Mouse (Mus musculus): Measurements from ENCODE around the gene Trim46. TPM values are rescaled to one million over a fixed set of nuclear protein-coding genes. Genes with fewer than 3 reads are reported as not detected.

Gene Trim46
- under 1 TPM; 0.44 to 0.61 TPM for total RNA-seq (2023)

DNA sequence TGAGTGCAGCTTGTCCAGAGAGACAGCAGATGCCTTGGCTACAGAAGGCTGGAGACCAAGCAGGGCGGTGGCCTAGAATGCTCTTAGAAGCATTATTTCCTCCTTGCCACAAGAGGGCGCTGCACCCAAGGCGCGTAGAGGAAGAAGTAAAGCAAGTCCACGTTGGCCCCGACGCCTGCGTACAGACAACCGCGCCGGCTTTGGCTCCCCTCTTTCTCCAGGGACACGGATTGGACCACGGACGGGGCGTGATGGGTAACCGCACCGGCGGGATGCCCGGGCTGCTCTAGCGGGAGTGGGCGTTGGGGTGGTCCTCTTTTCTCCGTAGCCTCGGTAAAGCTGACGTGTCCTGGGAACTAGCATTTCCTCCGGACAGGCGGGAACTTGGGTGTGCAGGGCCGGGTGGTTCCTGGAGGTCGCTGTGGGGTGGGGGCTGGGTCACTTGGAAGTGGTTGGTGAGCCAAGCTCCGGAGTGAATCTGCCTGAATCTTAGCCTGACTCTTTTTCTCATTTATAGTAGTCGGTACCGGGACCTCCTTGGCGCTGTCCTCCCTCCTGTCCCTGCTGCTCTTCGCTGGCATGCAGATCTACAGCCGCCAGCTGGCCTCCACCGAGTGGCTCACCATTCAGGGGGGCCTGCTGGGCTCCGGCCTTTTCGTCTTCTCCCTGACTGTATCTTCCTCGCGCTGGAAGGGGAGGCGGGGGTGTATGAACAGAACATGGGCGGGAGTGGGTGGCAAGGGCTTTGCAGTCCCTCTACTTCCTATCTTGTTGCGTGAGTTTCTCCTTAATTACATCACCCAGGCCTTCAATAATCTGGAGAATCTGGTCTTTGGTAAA is at the start of gene Trim46:
TSS of gene Trim46 (minus strand) at position 49 of the 840 bp plus-strand sequence.

DNA sequence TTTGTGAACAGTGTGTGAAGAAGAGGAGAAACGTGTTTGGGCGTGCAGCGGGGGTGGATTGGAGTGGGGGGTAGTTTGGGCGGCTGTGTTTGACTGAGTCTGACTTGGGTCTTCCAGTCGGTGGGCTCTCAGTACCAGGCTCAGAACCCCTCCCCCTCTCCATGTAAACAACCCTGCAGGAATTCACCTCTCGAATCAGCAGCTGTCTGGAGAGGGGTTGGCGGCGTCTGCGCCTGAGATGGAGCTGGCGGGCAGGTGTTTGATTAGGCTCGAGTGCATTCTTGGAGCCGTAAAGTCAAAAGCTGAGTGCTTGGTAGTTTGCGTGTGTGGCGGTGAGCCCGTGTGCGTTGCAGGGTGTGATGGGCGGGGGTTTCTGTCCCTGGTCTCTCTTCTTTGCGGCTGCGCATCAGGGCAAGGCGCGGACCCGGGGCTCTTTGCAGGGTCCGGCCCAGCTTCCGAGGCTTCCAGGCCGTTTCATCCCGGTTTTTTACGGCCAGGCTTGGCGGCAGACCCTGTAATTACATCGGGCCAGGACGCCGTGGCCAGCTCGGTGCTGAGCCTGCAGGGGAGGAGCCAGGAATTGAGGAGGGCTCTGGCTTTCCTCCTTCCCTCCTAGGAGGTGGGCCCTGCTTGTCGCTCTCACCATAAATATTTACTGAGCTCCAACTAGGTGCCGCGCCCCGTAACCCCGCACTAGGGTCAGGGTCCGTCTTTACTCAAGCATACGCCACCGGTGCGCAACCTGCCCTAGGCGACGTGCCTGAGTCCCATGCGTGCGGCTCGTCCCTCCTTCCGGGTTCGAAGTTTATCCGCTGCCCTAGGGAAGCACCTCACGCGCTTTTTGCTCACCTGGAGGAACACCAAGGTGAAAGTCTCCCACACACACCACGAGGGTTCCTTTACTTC is 34.8 kb upstream of the Trim46 start, which contains the start of gene Efna1:
TSS of gene Efna1 (minus strand) at position 537 of the 906 bp plus-strand sequence.

DNA sequence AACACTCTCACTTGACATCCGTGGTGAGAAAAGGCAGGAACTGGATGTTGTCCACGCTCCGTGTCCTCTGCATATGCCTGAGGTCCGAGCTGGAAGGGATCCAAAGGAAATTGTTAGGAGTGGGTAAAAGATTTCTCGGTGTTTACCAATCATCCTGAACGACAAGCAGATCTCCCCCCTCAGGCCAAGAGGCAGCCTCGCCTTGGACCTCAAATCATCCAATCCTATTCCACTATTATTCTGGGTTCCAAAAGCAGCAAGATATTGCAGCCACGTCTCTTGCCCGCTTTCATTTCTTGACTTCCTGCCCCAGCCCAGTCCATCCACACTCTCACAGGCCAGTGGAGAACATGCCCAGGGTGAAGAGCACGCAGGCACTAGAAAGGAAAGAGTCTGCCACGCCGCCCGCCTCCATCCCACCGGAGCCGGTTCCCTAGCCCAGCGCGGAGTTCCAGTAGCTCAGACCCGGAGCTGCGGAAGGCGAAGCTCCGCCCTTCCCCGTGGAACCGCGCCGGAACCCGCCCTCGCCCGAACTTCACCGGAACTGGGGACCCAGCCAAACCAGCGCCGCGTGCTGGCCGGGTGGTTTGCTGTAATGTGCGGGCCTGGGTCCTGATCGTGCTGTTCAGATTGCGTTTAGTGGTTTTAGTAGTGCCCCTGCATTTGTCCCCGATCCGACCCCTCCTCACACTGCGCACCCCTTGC is 24.1 kb upstream of the Trim46 start, which contains the start of gene Slc50a1:
TSS of gene Slc50a1 (minus strand) at position 520 of the 705 bp plus-strand sequence.

DNA sequence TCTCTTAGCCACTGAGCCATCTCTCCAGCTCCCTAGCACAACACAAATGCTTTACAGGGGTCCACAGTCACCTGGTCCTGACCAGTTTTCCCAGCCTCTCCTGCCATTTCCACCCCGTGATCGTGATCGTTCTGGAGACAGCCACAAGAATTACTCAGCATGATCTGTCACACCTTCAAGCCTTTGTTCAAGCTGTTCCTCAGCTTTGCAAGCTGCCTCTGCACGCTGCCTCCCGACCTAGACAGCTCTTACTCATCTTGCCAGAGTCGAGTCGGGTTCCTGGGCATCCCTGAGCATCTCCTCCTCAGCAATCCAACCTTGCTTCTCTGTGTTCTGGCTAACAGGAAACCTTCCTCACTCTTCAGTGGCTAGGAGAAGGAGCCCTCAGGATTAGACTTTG is 13.0 kb upstream of the Trim46 start, which contains the start of gene Dpm3:
TSS of gene Dpm3 (plus strand) at position 283 of the 400 bp plus-strand sequence.

DNA sequence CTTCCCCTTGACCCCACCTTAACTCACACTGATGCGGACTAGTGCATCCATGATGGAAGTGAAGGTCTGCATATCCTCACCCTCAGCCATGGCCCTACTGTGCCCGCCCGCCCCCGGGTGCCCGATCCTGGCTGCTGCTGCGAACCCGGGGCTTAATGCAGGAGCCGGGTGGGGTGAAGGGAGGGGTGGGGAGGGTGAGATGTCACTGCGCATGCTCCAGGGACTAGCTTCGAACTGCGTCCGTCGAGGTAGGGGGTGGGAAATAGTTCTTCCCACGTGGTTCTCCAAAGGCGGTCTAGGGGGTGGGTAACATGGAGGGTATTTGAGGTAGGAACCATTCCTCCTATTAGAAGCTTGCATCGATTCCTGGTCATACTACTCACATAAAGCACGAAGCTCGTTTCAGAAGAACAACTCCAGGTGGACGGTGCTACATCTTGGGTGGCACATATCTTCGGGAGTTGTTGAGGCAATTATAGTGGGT is 379 bp downstream of the Trim46 start, which contains the start of gene Krtcap2:
TSS of gene Krtcap2 (plus strand) at position 279 of the 484 bp plus-strand sequence.

DNA sequence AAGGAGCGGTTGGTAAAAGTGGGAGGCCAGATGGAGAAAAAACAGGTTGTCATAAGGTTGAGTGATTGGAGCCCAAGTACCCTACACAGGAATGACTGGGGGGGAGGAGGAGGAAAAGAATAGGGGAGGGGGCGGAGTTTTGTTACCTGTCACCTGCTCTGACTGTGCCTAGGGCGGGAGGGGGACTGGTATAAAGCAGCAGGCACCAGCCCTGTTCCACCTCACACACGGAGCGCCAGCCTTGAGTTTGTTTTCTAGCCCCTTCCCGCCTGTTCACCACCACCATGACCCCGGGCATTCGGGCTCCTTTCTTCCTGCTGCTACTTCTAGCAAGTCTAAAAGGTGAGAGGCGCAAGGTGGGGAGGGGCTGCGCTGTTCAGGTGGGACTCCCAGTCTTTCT is 17.3 kb downstream of the Trim46 start, which contains the start of gene Muc1:
TSS of gene Muc1 (plus strand) at position 222 of the 400 bp plus-strand sequence.

DNA sequence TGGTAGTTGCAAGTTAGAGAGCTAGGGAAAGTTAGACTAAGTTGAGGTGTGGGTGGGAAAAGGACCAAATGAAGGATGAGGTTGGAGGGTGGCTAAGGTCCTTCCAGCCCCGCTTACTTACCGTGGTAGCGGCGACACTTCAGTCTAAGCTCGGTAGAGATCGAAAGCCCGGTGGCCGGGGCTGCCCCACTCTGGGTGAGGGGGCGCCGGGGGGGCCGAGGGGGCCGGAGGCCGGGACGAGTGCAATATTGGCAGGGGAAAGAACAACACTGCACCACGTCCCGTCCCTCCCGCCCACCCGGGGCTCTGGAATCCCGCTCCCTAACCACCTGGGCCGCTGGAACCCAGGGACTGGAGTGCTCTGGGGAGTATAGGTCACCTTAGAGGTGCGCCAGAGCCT is 19.2 kb downstream of the Trim46 start, which contains the start of gene Mtx1:
TSS of gene Mtx1 (minus strand) at position 189 of the 400 bp plus-strand sequence.

DNA sequence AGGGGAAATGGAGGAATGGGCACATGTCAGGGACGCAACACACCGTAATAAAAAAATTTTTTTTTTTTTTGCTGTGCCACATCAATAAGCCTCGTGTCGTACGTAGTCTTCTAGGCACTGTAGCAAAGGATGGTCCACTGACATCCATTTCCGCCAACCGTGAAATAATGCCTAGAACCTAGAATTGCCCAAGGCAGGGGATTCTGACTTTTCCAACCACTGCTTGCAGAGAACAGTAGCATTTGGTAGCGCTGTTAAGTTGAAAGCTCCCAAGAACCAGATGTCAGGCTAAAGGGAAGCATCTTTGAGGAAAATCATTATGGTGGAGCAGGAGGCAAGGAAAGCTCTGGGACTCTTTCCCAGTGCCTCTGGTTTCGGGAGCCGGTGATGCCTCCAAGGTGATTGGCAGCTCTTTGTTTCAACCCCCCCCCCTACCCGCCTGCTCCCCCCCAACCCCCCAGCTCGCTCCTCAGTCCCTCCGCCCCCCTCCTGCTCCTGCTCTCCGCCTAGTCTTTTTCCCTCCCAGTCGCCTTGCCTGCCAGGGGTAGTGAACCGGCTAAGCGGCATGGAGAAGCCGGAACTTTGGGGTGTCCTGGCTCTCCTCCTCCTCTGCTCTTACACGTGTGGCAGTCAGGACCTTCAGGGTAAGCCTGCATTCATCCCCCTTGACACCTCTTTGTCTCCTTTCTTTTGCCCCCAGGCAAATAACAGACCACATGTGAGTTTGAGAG is 31.3 kb downstream of the Trim46 start, which contains the start of gene Thbs3:
TSS of gene Thbs3 (plus strand) at position 500 of the 731 bp plus-strand sequence.

DNA sequence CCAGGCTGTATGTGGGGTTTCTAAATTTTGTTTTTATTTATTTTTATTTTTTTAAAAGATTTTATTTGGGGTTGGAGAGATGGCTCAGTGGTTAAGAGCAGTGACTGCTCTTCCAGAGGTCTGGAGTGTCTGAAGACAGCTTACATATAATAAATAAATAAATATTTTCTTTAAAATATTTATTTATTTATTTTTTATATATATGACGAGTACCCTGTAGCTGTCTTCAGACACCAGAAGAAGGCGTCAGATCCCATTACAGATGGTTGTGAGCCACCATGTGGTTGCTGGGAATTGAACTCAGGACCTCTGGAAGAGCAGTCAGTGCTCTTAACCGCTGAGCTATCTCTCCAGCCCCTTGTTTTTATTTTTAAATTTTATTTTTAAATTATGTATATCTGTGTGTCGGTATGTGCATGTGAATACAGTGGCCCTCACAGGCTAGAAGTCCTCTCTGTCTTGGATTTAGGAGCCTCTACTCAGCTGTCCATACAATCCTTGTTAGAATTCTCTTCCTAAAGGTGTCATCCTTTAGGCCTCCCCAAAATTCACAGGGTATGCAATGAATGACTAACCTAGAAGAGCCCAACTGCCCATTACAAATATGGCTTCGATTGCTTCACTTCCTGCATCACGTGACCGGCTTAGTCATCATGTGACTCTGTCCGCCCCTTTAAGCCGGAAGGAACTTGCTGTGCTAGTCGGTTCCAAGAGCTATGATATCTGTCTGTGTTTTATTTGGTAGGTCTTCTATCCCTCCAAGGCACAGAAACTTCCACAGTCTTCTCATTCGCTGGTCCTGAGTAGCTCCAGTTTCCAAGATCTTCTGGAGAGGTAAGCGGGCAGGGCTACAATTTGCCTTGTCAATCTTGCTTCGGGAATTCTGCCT is 43.6 kb downstream of the Trim46 start, which contains the start of gene Gba:
TSS of gene Gba (plus strand) at position 676 of the 889 bp plus-strand sequence.

Other genes starting within 250 kb of the Trim46 start
- 10 to 100 TPM; 19.9 to 21.7 TPM for gene Rusc1, start 153.0 kb downstream of the Trim46 start, total RNA-seq (2023)
- gene Gm43738, start 145.2 kb downstream of the Trim46 start, total RNA-seq (2023), result not detected
- 10 to 100 TPM; 26.5 to 33.5 TPM for gene Fdps, start 144.3 kb downstream of the Trim46 start, total RNA-seq (2023)
- gene Pklr, start 110.2 kb downstream of the Trim46 start, total RNA-seq (2023), result 10 to 100 TPM; 14.9 to 33.6 TPM
- not detected for gene Hcn3, start 86.1 kb downstream of the Trim46 start, total RNA-seq (2023)
- gene Clk2, start 81.5 kb downstream of the Trim46 start, total RNA-seq (2023), result 10 to 100 TPM; 52.8 to 53.7 TPM
- gene Scamp3, start 68.8 kb downstream of the Trim46 start, total RNA-seq (2023), result 10 to 100 TPM; 45.9 to 51.1 TPM
- gene Fam189b, start 63.2 kb downstream of the Trim46 start, total RNA-seq (2023), result 1 to 10 TPM; 4.8 to 7.0 TPM
- 10 to 100 TPM; 59.9 to 64.3 TPM for gene Gba, start 43.4 kb downstream of the Trim46 start, total RNA-seq (2023)
- gene Thbs3, start 31.1 kb downstream of the Trim46 start, total RNA-seq (2023), result 1 to 10 TPM in 1 of 2 experiments, under 1 TPM in 1; 0.68 to 1.4 TPM
- gene Mtx1, start 19.2 kb downstream of the Trim46 start, total RNA-seq (2023), result 10 to 100 TPM; 44.5 to 57.2 TPM
- not detected for gene Muc1, start 17.3 kb downstream of the Trim46 start, total RNA-seq (2023)
- gene Krtcap2, start 343 bp downstream of the Trim46 start, total RNA-seq (2023), result 10 to 100 TPM; 68.3 to 70.2 TPM
- gene Dpm3, start 13.0 kb upstream of the Trim46 start, total RNA-seq (2023), result 10 to 100 TPM; 42.5 to 56.9 TPM
- gene Slc50a1, start 24.3 kb upstream of the Trim46 start, total RNA-seq (2023), result 10 to 100 TPM; 24.1 to 29.6 TPM
- gene Efna1, start 34.8 kb upstream of the Trim46 start, total RNA-seq (2023), result not detected
- gene Efna3, start 76.7 kb upstream of the Trim46 start, total RNA-seq (2023), result not detected
- not detected for gene Efna4, start 91.7 kb upstream of the Trim46 start, total RNA-seq (2023)
- 100 to 1,000 TPM; 119 to 125 TPM for gene Adam15, start 103.7 kb upstream of the Trim46 start, total RNA-seq (2023)
- gene Dcst2, start 115.7 kb upstream of the Trim46 start, total RNA-seq (2023), result under 1 TPM in 1 of 2 experiments, not detected in 1; 0.15 TPM
- not detected for gene Dcst1, start 118.9 kb upstream of the Trim46 start, total RNA-seq (2023)
- gene Zbtb7b, start 148.5 kb upstream of the Trim46 start, total RNA-seq (2023), result 100 to 1,000 TPM; 136 to 149 TPM
- not detected for gene Lenep, start 156.5 kb upstream of the Trim46 start, total RNA-seq (2023)
- gene Flad1, start 165.6 kb upstream of the Trim46 start, total RNA-seq (2023), result 10 to 100 TPM; 13.8 to 17.9 TPM
- 10 to 100 TPM; 45.4 to 57.0 TPM for gene Cks1b, start 172.1 kb upstream of the Trim46 start, total RNA-seq (2023)
- gene Shc1, start 172.1 kb upstream of the Trim46 start, total RNA-seq (2023), result 100 to 1,000 TPM; 114 to 119 TPM
- gene Pygo2, start 183.9 kb upstream of the Trim46 start, total RNA-seq (2023), result 10 to 100 TPM; 36.1 to 46.3 TPM
- 100 to 1,000 TPM; 136 to 147 TPM for gene Pbxip1, start 190.4 kb upstream of the Trim46 start, total RNA-seq (2023)
- 1 to 10 TPM; 9.1 to 9.9 TPM for gene Pmvk, start 208.2 kb upstream of the Trim46 start, total RNA-seq (2023)